Mouse (Mus musculus): ENCODE results near the gene Klf16.
A peak's percentile ranks its signal among the peaks of the same experiment; 100 is the strongest.

Gene Klf16

DNA sequence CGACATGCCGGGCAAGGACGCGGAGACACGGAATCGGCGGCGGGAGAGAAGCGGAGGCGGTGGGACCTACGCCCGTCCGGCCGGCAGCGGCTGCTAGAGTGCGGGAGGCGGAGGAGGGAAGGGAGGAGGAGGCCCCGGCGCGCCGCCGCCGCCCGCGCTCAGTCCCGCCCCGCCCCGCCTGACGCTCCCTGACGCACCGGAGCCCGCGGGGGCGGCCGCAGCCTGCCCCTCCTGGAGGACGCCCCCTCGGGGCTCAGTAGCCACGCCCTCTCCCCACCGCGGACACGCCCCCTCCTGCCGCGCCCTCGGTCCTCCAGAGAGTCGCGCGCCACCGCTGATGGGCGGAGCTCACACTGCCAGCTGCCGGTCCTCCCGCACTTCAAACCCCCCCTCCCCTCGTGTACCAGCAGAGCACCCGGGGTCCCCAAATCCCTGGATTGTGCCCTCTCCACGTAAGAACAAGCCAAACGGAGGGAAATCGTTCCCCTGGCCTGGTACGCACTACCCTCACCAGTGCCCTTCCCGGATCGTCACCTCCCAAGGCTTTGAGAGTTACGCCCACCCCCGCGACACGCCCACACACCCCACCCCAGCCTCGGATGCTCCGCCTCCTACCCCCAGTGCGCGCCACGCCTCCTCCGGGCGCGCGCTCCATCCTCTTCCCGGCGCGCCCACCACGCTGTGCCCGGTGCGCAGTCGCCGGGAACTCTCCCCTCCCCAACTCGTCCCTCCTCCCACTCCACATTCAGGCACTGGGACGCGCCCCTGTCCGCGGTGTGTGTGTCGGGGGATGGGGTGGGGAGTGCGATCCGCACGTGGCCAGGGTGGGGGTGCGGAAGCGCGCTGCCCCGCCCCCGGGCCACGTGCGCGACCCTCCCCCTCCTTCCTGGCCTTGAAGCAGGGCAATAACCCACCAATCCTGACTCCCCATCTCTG lies at the start of gene Klf16:
Gene Klf16, minus strand, starts transcription at position 127 of the 936 bp plus-strand sequence.
- peak; percentile 98 for DNase-seq

DNA sequence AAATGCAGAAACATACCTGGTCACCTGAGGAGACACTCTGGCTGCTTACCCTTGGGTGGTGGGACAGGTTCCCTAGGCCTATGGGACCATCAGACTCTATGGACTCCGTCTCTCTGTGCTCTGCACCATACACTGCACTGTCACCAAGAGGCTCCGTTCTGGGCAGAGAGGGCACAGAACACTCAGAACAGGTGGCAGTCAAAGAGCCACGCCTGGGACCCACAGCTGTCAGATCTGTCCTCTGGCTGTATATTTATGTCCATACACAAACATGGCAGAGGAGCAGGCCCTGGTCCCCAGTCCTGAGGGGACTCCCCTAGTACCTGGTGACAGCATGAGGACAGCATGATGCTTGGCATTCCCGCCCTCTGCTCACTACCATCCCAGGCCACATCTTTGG lies 48.6 kb upstream of the Klf16 start:
- DNase-seq: no peak

DNA sequence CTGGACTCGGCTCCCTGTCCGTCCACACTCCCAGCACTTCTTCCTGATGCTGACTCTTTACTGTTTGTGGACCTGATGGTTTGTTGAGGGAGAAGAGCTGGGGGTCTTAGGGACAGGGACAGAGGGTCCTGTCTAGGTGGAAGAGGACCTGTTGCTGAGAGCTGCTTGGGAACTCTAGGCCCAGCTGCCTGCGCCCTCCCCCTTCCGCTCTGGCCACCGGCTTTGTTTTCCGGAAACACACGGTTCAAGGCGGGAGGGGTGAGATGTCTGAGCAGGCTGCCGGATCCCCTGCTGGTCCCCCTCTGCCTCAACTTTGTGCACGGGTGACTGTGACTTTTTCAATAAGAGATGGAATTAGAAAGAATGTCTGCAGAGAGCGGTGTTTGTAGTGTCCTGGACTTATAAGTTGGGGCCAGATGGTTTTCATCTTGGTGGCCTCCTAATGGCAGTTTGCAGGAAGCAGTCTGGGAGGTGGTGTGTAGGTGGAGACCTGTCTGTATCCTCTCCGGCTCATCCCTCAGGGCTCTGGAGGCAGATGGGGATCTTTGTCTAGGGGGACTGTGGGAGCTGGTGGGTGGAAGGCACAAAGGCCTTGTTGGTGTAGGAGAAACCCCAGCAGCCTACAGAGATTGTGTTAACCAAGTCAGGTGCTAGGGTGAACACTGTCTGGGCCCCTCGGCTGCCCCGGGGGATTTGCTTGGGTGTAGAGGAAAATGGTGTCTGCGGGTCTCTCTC lies 46.5 kb upstream of the Klf16 start:
- DNase-seq: peak; percentile 58

DNA sequence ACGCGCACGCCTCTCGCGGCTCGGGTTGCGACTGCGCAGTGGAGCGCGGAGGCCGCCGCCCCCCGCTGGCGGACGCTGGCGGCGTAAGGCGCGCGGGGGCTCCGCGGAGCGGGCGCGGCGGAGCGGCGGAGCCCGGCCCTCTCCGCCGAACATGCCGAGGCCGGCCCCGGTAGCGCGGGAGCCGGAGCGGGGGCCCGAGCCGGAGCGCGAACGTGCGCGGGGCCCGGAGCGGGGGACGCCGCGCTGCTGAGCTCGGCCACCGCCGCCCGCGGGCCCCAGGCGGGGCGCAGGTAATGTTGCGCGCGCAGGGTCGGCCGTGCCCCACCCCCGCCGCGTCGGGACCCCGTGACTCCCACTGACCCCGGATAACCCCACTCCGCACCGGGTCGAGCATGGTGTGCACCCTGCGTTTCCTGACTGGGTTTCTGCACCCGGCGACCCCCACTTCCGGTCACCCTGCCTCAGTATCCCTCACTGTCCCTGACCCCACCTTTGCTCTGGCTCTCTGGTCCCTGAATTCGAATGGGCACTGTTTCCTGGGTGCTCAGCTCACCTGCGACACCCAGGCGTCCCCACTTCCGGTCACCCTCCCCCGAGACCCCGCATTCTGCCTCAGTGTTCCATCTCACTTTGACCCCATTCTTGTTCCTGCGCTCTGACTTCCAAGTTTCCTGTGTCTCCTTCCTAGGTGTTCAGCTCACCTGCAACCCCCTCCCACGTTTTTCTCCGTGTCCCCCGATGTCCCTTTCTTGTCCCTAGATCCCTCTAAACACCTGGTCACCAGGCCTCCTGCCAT lies 45.7 kb upstream of the Klf16 start, which contains the start of gene Csnk1g2:
Gene Csnk1g2, plus strand, starts transcription at position 178 of the 796 bp plus-strand sequence.
- peak; percentile 65 for DNase-seq

DNA sequence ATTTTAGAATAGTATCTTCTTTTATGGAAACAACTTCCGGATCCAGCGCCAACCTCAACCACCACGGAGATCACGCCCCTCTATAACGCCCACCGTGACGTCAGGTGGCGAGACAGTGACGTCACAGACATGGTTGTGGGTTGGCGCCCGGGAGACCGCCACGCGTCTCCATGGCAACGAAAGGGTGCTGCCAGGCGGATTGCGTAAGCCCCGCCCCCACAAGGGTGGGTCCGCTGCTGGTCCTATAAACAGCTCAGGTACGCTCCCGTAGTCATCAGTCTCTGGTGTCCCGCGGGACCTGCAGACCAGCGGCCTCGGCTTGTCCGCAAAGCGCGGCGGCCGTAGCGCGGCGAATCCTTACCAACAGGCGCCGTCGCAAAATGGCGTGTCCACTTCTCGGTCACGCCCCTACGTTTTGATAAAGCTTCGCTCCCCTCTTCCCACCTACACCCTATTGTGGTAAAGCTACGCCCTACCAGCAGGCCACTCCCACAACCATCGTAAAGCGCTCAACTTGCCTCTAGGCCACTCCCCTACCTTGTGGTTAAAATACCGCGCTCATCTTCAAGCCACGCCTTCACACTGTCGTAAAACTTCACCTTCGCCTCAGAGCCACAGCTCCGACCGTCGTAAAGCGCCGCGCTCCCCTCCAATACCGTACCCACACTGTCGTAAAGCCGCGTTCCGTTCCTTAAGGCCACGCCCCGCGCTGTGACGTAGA lies 45.0 kb upstream of the Klf16 start:
- DNase-seq: peak; percentile 100

DNA sequence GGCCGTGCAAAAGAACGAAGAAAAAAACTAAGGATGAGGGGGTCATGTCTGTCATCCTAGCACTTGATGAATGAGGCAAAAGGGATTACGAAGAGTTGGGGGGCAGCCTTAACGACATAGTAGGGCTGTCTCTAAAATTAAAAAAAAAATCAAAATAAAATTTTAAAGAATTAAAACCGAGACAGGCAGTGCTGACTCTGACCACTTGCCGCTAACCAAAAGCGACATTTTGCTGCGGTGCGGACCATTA lies 44.5 kb upstream of the Klf16 start:
- no peak for DNase-seq

DNA sequence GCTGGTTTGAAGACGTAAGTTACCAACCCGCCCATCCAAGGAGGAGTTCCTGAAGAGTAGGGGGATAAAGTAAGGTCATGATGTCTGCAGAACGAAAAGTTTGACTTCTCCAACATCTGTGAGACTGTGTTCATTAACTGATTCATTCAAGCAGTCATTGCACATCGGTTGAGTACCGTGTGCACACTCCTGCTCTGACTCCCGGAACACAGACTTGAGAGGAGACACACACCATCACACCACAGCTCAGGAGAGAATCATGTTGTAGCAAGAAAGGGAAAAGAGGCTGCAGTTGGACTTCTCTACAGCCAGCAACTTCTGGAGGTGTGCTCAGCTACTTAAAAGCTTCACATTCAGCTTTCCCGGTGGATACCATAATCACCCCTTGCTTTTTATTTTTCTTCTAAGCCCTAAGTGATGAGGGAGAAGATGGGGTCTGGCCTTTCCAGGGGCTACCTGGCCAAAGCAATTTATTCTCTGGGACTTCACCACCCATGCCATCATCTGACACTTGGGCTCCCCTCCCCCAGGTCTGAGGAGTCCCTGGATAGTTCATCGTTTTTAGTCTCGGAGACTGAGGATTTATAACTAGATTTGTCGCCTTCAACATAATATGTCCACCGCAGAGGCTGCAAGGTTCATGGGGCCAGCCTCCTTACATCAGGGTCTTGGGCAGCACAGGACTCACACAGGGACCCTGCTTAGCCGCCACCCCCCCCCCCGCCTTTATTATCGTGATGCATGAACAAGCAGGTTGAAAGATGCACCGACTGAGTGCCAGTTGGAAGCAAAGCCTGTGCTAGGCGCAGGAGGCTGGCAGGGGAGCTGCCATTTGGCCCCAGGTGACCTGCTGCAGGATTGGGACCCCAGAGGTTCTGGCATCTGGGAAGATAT lies 43.9 kb upstream of the Klf16 start:
- DNase-seq: peak; percentile 47

DNA sequence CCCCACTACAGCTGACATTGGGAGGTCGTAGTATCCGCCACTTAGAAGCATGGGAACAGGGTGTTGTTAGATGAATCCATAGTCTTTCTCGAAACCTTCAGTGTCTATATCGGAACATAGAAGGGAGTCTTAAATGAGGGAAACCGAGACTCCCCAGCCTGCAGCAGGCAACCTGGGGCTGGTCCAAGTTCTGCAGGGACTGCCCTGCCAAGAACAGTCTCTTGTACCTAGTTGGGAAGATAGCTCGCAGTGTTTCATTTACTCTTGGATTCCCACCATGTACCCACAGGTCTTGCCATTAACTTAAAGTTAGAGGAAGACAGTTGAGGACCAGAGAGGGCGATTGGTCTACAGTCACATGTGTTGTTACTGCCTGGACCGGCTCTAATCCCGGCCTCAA lies 43.2 kb upstream of the Klf16 start:
- DNase-seq: no peak

DNA sequence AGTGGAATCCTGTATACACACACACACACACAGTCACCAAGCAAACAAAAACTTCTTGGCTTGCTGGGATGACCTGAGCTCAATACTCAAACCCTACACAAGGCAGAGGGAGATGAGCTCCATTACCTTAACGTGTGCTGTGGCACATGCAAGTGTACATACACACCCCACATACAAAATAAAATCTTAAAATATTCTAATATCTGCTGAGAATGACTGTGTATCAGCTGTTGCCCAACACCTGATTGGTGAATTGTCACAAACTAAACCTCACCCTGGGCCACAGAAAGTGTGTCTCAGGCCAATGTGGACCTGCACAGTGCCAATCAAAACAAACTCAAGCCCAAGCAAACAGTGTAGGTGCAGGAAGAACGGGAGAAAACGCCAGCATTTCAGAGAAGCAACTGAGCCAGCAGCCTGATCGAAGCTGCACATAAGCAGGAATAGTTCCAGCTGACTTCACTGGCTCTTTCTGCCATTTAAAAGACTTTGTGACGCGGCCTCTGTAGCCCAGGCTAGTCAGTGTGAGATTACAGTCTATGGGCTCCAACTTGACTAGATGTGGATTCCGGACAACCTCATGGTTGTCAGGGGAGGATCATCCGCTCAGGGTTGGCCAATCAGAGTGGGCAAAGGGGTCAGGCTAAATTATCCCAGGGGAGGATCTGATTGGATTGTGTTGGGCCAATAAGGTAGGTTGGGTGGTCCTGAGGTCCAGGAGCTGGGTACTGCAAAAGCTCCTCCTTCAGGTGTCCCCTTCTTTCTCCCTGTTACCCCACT lies 42.5 kb upstream of the Klf16 start:
- no peak for DNase-seq

DNA sequence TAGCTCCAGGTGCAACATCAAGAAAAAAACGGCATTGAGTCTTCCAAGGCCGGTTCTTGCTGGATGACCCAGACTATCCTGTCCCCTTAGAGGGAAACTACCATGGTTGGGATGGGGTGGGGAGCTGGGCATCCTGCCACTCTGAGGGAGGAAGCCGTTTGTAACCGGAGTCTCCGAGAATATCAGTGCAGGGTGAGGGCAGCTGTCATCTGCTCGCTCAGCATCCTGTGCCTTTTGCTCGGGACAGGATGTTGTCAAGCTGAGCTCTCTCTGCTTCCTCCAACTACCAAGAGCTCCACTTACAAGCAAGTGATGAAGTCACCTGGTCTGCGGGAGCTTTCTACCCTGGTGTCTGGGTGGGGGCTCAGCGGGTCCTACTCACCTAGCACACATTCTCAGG lies 41.1 kb upstream of the Klf16 start:
- DNase-seq: no peak

DNA sequence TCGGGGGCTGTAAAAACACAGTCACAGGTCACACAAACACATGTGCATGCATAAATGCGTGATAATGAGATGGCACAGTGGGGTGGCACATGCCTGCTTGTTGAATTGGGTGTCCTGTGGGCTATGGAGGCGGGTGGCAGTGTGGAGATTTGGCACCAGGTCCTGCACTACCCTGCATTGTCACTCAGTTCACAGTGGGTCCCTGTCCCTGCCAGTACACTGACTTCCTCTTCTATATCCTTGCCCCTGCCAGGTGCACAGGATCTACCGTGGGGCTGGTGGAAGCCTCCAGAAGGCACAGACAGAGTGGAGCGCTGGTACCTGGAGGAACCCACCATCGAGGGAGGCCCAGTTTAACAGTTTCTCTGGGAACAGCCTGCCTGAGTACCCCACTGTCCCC lies 37.2 kb upstream of the Klf16 start:
- DNase-seq: no peak

DNA sequence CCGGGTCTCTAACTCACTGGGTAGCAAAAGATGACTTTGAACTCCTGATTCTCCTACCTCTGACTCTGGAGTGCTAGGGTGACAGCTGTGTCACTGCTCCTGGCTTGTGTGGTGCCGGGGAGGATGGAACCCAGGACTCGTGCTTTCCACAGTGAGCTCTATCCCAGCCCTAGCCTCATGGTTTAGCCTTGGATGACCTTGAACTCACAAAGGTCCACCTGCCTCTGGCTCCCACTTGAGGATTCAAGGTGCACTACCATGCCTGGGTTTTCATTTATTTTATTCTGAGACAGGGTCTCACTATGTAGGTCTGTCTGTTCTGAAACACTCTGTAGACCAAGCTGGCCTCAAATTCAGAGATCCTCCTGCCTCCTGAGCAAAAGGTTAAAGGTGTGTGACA lies 36.7 kb upstream of the Klf16 start:
- DNase-seq: no peak

DNA sequence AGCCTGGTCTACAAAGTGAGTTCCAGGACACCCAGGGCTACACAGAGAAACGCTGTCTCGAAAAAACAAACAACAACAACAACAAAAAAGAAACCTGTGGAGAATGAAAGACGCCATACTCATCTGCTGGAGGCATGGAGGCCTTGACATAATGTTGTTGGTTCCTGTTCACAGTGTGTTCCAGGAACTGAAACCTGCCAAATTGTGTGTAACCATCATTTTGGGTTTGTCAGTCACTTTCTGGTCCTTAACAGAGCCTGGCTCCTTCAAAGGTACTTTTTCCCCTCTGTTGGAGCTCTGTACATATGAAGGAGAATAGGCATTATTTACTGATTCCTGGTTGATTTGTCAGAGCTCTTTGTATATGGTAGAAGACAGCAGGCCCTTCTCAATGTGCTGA lies 34.8 kb upstream of the Klf16 start:
- DNase-seq: no peak

DNA sequence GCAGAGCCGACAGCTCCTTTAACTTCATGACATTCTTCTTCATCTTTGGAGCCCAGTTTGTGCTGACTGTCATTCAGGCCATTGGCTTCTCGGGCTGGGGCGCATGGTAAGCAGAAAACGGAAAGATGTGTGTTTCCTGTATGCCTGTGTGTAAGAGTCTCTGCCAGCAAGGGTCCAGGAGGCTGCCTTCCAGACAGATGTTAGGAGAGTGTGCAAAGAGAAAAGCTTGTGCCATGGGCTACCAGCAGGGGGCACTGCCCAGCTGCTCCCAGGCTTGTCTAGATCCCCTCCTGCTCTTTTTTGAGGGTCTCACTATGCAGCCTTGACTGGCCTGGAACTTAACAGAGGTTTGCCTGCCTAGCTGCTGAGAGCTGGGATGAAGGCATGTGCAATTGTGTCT lies 33.9 kb upstream of the Klf16 start:
- no peak for DNase-seq

DNA sequence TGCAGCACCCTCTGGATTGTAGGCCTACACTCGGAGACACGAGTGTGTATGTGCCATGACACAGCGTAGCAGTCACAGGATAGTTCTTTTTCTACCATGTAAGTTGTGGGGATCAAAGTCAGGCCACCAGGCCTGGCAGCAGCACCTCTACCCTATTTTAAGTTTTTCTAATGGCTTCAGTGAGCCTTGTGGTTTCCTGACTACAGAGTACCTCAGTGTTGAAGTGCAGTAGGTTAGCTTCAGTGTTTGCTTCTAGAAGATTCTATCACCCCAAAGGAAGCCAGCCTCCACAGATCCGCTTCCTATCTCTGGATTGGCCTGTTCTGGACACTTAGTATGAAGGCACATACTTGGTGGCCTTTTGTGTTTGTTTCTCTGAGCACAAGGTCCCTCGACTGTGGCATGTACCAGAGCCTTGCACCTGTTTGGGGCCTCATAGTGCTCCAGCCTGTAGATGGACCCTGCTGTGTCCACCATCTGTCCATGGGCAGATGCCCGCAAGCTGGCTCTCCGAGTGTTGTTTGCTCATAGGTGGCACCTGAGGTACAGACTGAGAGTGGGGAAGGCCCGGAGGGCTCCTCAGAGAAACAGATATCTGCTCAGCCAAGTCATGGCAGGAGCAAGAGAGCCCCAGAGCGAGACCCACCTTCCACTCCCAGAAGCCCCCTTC lies 33.1 kb upstream of the Klf16 start:
- no peak for DNase-seq

DNA sequence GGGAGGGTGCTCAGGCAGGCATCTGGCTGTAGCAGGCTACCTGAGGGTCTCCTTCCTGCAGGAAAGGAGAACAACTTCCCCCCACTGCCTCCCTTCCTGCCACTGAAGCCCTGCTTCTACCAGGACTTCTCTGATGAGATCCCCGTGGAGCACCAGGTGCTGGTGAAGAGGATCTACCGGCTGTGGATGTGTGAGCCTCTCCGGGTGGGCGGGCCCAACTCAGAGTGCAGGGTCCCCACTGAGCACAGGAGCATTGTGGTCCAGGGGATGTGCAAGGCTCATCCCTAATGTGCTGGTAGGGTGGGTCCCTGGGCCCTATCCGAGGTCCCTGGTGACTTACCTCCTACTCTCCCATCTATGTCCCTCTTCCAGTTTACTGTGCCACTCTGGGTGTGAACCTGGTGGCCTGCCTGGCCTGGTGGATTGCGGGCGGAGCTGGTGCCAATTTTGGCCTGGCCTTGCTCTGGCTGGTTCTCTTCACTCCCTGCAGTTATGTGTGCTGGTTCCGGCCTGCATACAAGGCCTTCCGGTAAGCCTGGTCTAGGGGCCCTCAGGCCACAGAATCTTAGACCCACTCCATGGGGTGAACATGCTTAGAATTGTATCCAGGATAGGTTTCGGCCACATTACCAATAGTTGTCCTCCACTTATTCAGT lies 32.3 kb upstream of the Klf16 start:
- DNase-seq: no peak

DNA sequence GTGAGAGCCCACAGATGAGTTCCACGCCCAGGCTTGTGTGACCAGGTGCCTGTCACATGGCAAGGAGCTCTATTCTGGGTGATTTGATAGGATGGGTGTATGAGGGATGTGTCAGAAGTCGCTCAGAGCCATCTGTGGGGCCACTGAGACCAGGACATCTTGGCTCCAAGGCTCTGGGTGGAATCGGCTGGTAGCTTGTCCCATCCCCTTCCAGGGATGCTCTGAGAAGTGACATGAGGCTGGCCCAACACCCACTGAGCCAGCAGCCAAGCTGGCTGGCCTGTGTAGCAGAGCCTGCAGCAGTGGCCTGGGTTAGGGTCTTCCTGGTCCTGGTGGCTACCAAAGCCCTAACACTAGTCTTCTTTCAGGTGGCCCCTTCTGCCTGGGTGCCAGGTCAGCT lies 31.3 kb upstream of the Klf16 start:
- no peak for DNase-seq

DNA sequence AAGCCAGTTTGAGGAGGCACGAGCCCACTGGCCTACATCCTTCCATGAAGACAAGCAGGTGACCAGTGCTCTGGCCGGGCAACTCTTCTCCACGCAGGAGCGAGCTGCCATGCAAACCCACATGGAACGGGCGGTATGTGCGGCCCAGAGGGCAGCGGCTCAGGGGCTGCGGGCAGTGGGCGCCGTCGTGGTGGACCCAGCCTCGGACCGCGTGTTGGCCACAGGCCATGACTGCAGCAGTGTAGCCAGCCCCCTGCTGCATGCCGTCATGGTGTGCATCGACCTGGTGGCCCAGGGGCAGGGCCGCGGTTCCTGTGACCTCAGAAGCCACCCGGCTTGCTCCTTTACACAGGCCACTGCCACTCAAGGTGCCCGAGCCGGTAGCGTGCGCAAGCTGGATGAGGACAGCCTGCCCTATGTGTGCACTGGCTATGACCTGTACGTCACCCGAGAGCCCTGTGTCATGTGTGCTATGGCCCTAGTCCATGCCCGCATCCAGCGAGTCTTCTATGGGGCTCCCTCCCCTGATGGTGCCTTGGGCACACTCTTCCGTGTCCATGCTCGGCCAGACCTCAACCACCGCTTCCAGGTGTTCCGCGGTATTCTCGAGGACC lies 29.7 kb upstream of the Klf16 start:
- DNase-seq: no peak

DNA sequence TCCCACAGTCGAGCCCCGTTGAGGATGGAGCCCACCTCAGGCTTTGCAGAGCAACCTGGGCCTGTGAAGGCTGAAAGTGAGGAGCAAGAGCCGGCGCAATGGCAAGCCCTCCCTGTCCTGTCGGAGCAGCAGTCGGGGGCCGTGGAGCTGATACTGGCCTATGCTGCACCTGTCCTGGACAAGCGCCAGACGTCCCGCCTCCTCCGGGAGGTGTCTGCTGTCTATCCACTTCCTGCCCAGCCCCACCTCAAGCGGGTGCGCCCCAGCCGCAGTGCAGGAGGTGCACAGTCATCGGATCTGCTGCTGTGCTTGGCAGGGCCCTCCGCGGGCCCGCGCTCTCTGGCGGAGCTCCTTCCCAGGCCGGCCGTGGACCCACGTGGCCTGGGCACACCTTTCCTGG lies 29.2 kb upstream of the Klf16 start:
- no peak for DNase-seq
